Mouse (Mus musculus): ENCODE measurements around the gene Olfr1461. TPM values are rescaled to one million over a fixed set of nuclear protein-coding genes. Genes with fewer than 3 reads are reported as not detected.

Olfr1461 gene
- not detected in 2 replicates for polyA plus RNA-seq (2015; fragmentation: Nextera tagmentation; extraction: Ambion mirVana)

- Histone ChIP-seq H3K4me2 (no peak within 1 kb of the TSS), H3K9me3 (peaks cover 4% of the 10 kb centered on the region; the same call in 1 of the 2 replicates), H3K27ac (replicated peaks) (no peak within 1 kb of the TSS), H3K9ac (no peak within 1 kb of the TSS), H3K27me3 (replicated peaks) (no peaks in the 10 kb centered on the region), H3K4me3 (no peak within 1 kb of the TSS), H3K36me3 (no peaks in the 10 kb centered on the region), H3K4me1 (no peaks in the 10 kb centered on the region)
- WGBS: 43% methylated on average over 1 of the region's 1 CpGs
- ATAC-seq (ENCODE audit: extremely low read depth, insufficient number of reproducible peaks, low FRiP score, low TSS enrichment): no peak
These were observed at the start of gene Olfr1461 for GRCm38 (mm10) chr19:13162700-13163099. Gene Olfr1461, plus strand, starts transcription at chr19:13163000.

- Histone ChIP-seq H3K9ac (no peak within 1 kb of the TSS), H3K27ac (replicated peaks) (no peak within 1 kb of the TSS), H3K4me1 (no peaks in the 10 kb centered on the region), H3K4me3 (no peak within 1 kb of the TSS), H3K36me3 (no peaks in the 10 kb centered on the region), H3K4me2 (no peak within 1 kb of the TSS), H3K9me3 (peaks cover 10% of the 10 kb centered on the region; the same call in 1 of the 2 replicates), H3K27me3 (replicated peaks) (no peaks in the 10 kb centered on the region)
- 58% methylated on average over 1 of the region's 1 CpGs for WGBS
- ATAC-seq (ENCODE audit: extremely low read depth, insufficient number of reproducible peaks, low FRiP score, low TSS enrichment): no peak
These were observed 13.4 kb upstream of the Olfr1461 start, which contains the start of gene Olfr1459 for GRCm38 (mm10) chr19:13149449-13149848. Gene Olfr1459, minus strand, starts transcription at chr19:13149549.

- H3K4me1 ChIP-seq: no peaks in the 10 kb centered on the region
- no peak within 1 kb of the TSS for H3K4me3 ChIP-seq
- H3K36me3 ChIP-seq: no peaks in the 10 kb centered on the region
- H3K4me2 ChIP-seq: no peak within 1 kb of the TSS
- H3K9me3 ChIP-seq: peaks cover 18% of the 10 kb centered on the region
- no peak for ATAC-seq (ENCODE audit: extremely low read depth, insufficient number of reproducible peaks, low FRiP score, low TSS enrichment)
- H3K27ac ChIP-seq (replicated peaks): no peak within 1 kb of the TSS
- WGBS: 78% methylated on average over 1 of the region's 1 CpGs
- H3K9ac ChIP-seq: no peak within 1 kb of the TSS
- no peaks in the 10 kb centered on the region for H3K27me3 ChIP-seq (replicated peaks)
These were observed 22.6 kb downstream of the Olfr1461 start, which contains the start of gene Olfr1462 for GRCm38 (mm10) chr19:13185434-13185833. Gene Olfr1462, plus strand, starts transcription at chr19:13185734.

Other genes with a start within 250 kb of the Olfr1461 start
- not detected in 2 replicates for gene Olfr1448, start 238.6 kb upstream of the Olfr1461 start, polyA plus RNA-seq (2015; fragmentation: Nextera tagmentation; extraction: Ambion mirVana)
- gene Olfr1449, start 232.2 kb upstream of the Olfr1461 start, polyA plus RNA-seq (2015; fragmentation: Nextera tagmentation; extraction: Ambion mirVana): not detected in 2 replicates
- not detected in 2 replicates for gene Olfr1450, start 212.7 kb upstream of the Olfr1461 start, polyA plus RNA-seq (2015; fragmentation: Nextera tagmentation; extraction: Ambion mirVana)
- not detected in 2 replicates for gene Olfr1451, start 168.0 kb upstream of the Olfr1461 start, polyA plus RNA-seq (2015; fragmentation: Nextera tagmentation; extraction: Ambion mirVana)
- gene Olfr1453, start 134.7 kb upstream of the Olfr1461 start, polyA plus RNA-seq (2015; fragmentation: Nextera tagmentation; extraction: Ambion mirVana): not detected in 2 replicates
- gene Olfr1454, start 102.4 kb upstream of the Olfr1461 start, polyA plus RNA-seq (2015; fragmentation: Nextera tagmentation; extraction: Ambion mirVana): not detected in 2 replicates
- gene Olfr1457, start 65.1 kb upstream of the Olfr1461 start, polyA plus RNA-seq (2015; fragmentation: Nextera tagmentation; extraction: Ambion mirVana): not detected in 2 replicates
- gene Olfr1458, start 56.2 kb upstream of the Olfr1461 start, polyA plus RNA-seq (2015; fragmentation: Nextera tagmentation; extraction: Ambion mirVana): not detected in 2 replicates
- gene Olfr1459, start 13.5 kb upstream of the Olfr1461 start, polyA plus RNA-seq (2015; fragmentation: Nextera tagmentation; extraction: Ambion mirVana): not detected in 2 replicates
- gene Olfr1462, start 22.7 kb downstream of the Olfr1461 start, polyA plus RNA-seq (2015; fragmentation: Nextera tagmentation; extraction: Ambion mirVana): not detected in 2 replicates
- gene Olfr1463, start 68.3 kb downstream of the Olfr1461 start, polyA plus RNA-seq (2015; fragmentation: Nextera tagmentation; extraction: Ambion mirVana): not detected in 2 replicates
- not detected in 2 replicates for gene Olfr1465, start 152.5 kb downstream of the Olfr1461 start, polyA plus RNA-seq (2015; fragmentation: Nextera tagmentation; extraction: Ambion mirVana)
- not detected in 2 replicates for gene Olfr1466, start 175.9 kb downstream of the Olfr1461 start, polyA plus RNA-seq (2015; fragmentation: Nextera tagmentation; extraction: Ambion mirVana)
- gene Olfr1467, start 199.2 kb downstream of the Olfr1461 start, polyA plus RNA-seq (2015; fragmentation: Nextera tagmentation; extraction: Ambion mirVana): not detected in 2 replicates
- not detected in 2 replicates for gene Olfr1469, start 244.8 kb downstream of the Olfr1461 start, polyA plus RNA-seq (2015; fragmentation: Nextera tagmentation; extraction: Ambion mirVana)